Mouse (Mus musculus): ENCODE results near the gene Drg2. TPM values are rescaled to one million over a fixed set of nuclear protein-coding genes. Genes with fewer than 3 reads are reported as not detected.
A peak's percentile ranks its signal among the peaks of the same experiment; 100 is the strongest.
"Not testable (repeated sequence)": the region's sequence is repeated elsewhere in the genome, so short reads cannot be mapped to it uniquely, and the experiment has no call there.

The Drg2 gene
- total RNA-seq (2021) = 10 to 100 TPM; 72.1 to 72.3 TPM

GRCm38 (mm10) chr11:60454080-60454744 is at the start of gene Drg2:
Gene Drg2, plus strand, starts transcription at chr11:60454591.
- intact Hi-C loops (cut with DNase I) = loop anchor here (10.0 kb wide), 1 partner anchor 91 kb away; no protein-coding TSS in a partner anchor
- DNase-seq = peak; percentile 88

GRCm38 (mm10) chr11:60406606-60407005 is 47.8 kb upstream of the Drg2 start:
- no peak for DNase-seq
- intact Hi-C loops (cut with DNase I) = no loop called here

- intact Hi-C loops (cut with DNase I) = loop anchor here (10.0 kb wide), 4 partner anchors 107 to 527 kb away; partner anchors contain the start of gene Rai1
- peak; percentile 66 for DNase-seq
Observed at GRCm38 (mm10) chr11:60412173-60412572, 42.2 kb upstream of the Drg2 start.

DNA sequence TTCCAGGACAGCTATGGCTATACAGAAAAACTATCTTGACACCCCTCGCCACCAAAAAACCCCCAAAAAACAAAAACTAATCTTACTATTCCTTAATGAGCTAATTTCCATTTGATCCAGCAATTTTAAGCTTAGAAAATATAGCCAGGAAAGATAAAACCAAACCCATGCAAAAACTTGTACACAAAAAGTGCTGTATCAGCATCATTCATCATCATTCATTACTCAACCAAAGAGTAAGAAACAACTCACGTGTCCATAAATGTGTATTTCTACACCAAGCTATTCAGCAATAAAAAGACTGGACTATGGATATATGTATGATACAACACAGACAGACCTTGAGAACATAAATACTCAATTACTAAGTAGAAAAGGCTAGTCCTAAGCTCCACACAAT is 41.5 kb upstream of the Drg2 start:
- intact Hi-C loops (cut with DNase I) = loop anchor here (10.0 kb wide), 4 partner anchors 108 to 528 kb away; partner anchors contain the start of gene Rai1

DNA sequence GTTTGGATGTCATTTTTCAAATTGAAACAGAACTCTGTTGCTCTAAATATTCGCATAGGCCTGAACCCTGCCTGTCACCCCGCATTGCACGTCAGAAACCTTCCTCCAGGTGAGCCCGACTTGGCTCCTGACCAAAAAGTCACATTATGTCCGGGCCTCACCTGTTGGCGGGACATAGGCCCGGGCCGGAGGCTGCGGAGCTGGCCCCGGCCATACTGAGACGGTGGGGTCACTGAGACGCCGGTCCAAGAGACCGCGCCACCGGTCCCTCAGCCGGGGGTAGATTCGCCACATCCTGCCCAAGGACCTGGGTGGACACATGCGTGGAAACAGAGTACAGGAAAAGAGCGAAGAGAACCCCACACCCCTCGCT is 37.8 kb upstream of the Drg2 start:
- intact Hi-C loops (cut with DNase I) = loop anchor here (10.0 kb wide), 4 partner anchors 112 to 532 kb away; partner anchors contain the start of gene Rai1
- no peak for DNase-seq

More for the DNA sequence above, 41.5 kb upstream of the Drg2 start:
- DNase-seq = no peak

DNA sequence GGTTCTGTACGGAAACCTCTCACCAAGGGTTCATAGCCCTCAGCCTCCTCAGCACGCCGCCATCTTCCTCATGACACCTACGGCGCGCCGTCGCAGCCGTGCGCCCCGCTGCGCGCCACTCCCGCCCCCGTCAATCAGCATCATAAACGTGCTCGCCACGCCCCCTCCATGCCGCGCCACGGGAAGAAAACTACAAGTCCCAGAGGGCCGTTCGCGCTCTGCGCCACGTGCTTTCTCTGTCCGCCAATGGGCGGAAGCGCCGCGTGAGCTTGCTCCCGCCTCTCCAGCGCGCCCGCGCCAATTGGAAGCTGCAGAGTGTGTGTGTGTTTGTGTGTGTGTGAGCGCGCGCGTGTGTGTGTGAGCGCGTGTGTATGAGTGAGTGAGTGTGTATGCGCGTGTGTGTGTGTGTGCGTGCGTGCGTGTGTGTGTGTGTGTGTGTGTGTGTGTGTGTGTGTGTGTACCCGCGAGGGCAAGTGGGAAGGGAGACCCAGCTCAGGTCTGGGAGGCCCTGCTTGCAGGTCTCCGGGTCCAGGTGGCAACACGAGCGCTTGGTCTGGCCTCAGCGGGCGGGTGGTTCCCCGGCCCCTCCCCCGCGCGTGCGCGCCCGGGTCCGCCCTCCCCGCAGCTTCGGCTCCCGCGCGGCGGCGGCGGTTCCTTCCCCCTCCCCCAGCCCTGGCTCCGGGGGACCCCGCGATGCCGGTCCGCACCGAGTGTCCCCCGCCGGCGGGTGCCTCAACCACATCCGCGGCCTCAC is 37.3 kb upstream of the Drg2 start, which contains the start of gene Gid4:
TSS of gene Gid4 (plus strand) at position 183 of the 754 bp plus-strand sequence.
- intact Hi-C loops (cut with DNase I) = loop anchor here (10.0 kb wide), 4 partner anchors 112 to 532 kb away; partner anchors contain the start of gene Rai1

GRCm38 (mm10) chr11:60417717-60418472 is 36.5 kb upstream of the Drg2 start, which contains the start of gene Atpaf2:
Gene Atpaf2, minus strand, starts transcription at chr11:60418457.
- peak; percentile 39 for DNase-seq
- intact Hi-C loops (cut with DNase I) = loop anchor here (10.0 kb wide), 4 partner anchors 113 to 533 kb away; partner anchors contain the start of gene Rai1

More for the DNA sequence above, 37.3 kb upstream of the Drg2 start, which contains the start of gene Gid4:
- peak; percentile 99 for DNase-seq

- intact Hi-C loops (cut with DNase I) = loop anchor here (10.0 kb wide), 4 partner anchors 114 to 534 kb away; partner anchors contain the start of gene Rai1
- no peak for DNase-seq
Observed at GRCm38 (mm10) chr11:60418473-60418803, 36.0 kb upstream of the Drg2 start.

GRCm38 (mm10) chr11:60422046-60422668 is 32.2 kb upstream of the Drg2 start:
- intact Hi-C loops (cut with DNase I) = no loop called here
- DNase-seq = no peak

- DNase-seq = no peak
- intact Hi-C loops (cut with DNase I) = no loop called here
Observed at GRCm38 (mm10) chr11:60423006-60423405, 31.4 kb upstream of the Drg2 start.

DNA sequence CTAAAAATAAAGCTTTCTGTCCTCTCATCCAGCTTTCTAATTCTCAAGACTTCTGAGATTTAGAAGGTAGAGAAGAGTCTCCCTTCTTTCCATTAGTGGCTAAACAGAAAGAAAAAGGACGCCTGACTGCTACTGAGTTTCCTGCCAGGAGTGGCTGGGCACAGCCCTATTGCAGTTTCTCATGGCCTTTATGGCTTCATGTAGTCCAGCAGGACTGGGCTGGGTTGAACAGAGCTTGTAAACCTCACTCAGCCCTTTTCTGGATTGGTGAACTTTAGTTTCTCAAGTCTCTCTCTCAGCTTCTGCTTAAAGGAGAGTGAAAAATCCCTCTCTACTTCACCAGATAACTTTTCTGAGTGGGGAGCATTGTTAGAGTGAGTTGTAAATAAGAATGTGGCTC is 28.0 kb upstream of the Drg2 start:
- no peak for DNase-seq
- intact Hi-C loops (cut with DNase I) = no loop called here

GRCm38 (mm10) chr11:60427628-60428027 is 26.8 kb upstream of the Drg2 start:
- intact Hi-C loops (cut with DNase I) = no loop called here
- DNase-seq = no peak

DNA sequence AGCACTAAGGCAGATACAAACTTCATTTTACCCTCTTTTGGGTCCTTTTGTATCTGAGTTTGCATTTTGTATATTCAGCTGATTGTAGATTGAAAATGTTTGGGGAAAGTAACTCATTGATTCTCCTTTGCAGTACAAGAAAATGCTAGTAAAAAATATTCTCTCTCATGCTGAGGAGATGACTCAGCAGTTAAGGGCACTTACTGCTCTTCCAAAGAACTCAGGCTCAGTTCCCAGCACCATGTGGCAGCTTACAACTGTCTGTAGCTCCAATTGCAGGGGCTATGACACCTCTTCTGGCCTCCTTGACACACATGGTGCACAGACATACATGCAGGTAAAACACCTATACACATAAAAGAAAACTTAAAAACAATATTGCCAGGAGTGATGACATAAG is 20.9 kb upstream of the Drg2 start:
- no peak for DNase-seq
- intact Hi-C loops (cut with DNase I) = no loop called here

DNA sequence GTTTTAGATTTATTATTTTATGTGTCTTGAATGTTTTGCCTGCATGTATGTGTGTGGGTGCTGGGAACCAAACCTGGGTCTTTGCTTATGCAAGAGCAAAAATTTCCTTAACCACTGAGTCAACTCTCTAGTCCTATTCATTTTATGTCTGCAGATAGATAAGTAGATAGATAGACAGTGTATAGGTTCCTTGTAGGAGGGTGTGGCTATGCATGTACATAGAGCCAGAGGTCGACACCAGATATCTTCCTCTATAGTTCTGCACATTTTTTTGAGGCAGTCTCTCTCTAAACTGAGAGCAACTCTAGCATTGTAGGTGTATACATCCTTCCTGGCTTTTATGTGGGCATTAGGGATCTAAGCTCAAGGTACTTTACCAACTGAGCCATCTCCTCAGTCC is 19.3 kb upstream of the Drg2 start:
- no peak for DNase-seq

GRCm38 (mm10) chr11:60436618-60437017 is 17.8 kb upstream of the Drg2 start:
- DNase-seq = no peak
- intact Hi-C loops (cut with DNase I) = no loop called here

More for the DNA sequence above, 19.3 kb upstream of the Drg2 start:
- intact Hi-C loops (cut with DNase I) = no loop called here

DNA sequence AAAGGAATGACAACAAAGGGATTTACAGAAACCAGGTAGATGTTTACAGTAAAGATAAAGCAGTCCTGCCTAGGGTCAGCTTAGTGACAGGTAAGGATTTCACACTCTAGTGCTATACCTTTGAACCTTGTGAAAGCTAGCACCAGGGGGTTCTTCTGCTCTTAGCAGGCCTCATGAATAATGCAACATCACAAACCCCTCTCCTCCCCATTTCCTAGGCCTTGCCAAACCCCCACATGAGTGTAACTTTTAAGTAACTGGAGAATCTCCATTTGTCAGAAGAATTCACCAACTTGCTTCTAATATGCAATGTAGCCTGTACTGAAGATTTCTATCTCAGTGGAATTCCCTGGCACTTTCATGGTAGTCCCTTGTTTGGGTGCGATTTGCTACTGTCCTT is 14.8 kb upstream of the Drg2 start:
- intact Hi-C loops (cut with DNase I) = not testable (repeated sequence)

DNA sequence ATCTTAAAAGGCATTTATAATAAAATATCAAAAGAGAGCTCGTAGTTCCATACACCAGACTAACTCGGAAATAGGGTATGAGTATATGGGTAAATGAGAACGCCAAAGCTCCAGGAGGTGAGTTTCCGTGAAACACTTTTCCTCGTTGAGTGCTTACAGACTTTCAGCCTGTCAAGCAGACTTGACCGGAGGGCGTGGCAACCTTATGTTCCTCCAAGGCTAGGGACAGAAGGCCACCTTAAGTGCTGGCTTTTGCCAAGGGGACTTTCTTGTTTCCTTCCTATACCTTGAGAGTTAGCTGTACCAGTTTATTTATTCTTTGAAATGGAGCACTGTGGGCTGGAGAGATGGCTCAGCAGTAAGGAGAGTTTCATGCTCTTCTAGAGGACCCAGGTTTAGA is 14.2 kb upstream of the Drg2 start:
- DNase-seq = no peak
- intact Hi-C loops (cut with DNase I) = no loop called here

More for the DNA sequence above, 14.8 kb upstream of the Drg2 start:
- not testable (repeated sequence) for DNase-seq

GRCm38 (mm10) chr11:60442896-60443295 is 11.5 kb upstream of the Drg2 start:
- intact Hi-C loops (cut with DNase I) = no loop called here
- no peak for DNase-seq

DNA sequence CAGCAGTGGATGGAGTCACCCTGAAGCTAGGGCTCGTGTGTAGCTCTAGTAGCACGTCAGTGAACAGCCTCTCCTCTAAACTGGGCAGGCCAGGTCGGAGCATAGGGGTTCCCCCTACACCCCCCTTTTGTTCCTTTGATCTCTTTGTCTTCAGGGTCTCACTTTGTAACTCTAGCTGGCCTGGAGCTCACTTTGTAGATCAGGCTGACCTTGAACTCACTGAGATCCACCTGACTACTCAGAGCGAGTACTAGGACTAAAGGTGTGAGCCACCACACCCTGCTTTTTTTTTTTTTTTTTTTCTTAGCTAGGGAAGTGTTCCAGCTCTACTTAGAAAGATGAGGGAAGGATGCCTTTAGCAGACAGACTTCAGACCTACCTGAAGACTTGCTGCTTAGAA is 10.4 kb upstream of the Drg2 start:
- intact Hi-C loops (cut with DNase I) = no loop called here

GRCm38 (mm10) chr11:60454745-60455087 is 325 bp downstream of the Drg2 start:
- intact Hi-C loops (cut with DNase I) = loop anchor here (10.0 kb wide), 1 partner anchor 90 kb away; no protein-coding TSS in a partner anchor
- no peak for DNase-seq

More for the DNA sequence above, 10.4 kb upstream of the Drg2 start:
- DNase-seq = no peak
